Mouse (Mus musculus) ES-E14 (cell line): Measurements from ENCODE around the gene Cbx8.

Experiments used
- CHD2 ChIP-seq: IDR thresholded peaks from 2 replicates; pipeline ENCODE4 v1.6.1; 2014; ENCODE audit warnings: mild to moderate bottlenecking, low read depth, low read length, inconsistent platforms
- HCFC1 ChIP-seq: IDR thresholded peaks from 2 replicates; pipeline ENCODE4 v1.6.1; 2012; ENCODE audit warnings: low read length, inconsistent platforms, borderline replicate concordance; ENCODE audit not compliant: insufficient read depth
- MAFK ChIP-seq: IDR thresholded peaks from 2 replicates; pipeline ENCODE4 v1.6.1; 2014; ENCODE audit warnings: mild to moderate bottlenecking, low read depth, low read length, inconsistent platforms; ENCODE audit not compliant: insufficient read depth
- ZC3H11A ChIP-seq: IDR thresholded peaks from 2 replicates; pipeline ENCODE4 v1.6.1; 2012; ENCODE audit warnings: low read depth, mild to moderate bottlenecking, inconsistent platforms, low read length, borderline replicate concordance
- ZNF384 ChIP-seq: IDR thresholded peaks from 2 replicates; pipeline ENCODE4 v1.6.1; 2012; ENCODE audit warnings: low read depth, low read length, inconsistent platforms

DNA sequence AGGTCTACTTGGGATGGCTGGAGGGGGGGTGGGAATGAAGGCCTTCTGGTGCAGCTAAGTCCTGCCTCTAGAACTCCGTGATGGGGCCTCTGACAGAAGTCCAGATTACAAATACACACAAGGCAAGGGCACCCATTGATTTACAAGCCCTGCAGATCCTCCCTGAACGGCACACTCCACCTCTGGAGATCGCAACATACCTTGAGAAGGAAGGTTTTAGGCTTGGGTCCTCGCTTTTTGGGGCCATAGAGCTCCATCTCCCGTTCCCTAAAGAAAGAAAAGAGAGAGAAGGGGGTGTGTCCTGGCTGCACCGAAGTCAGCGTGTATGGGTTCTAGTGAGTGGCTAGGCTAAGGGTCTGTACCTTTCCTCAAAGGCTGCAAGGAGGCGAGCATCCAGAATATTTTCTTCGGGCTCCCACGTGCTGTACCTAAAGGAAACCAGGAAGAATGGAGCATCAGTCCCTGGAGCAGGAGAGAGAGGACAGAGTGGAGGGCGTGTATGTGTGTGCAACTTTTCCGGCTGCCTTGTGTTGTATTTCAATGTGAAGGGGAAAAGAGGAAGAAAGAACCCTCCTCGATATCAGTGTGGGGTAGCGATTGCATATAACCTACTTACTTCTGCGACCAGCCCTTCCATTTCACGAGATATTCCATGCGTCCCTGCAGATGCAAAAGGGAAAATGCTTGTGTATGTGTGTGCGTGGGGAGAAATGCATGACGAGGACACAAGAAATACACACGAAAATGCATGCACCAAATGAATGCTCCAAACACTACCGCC is 847 bp downstream of the Cbx8 start:
- TF ChIP-seq ZC3H11A (no peak), MAFK (no peak), CHD2 (no peak), HCFC1 (no peak), ZNF384 (no peak)
